Mouse (Mus musculus) myocyte (in vitro differentiated cells): ENCODE data around the gene Acox2. TPM values are rescaled to one million over a fixed set of nuclear protein-coding genes. Genes with fewer than 3 reads are reported as not detected.
A peak's percentile ranks its signal among the peaks of the same experiment; 100 is the strongest.

Experiments used
- H3K27me3 ChIP-seq: one replicate; pipeline ENCODE4 v1.6.1; 2011; ENCODE audit not compliant: control insufficient read depth, insufficient read depth, insufficient read length
- H3K36me3 ChIP-seq: one replicate; pipeline ENCODE4 v1.6.1; 2011; ENCODE audit not compliant: control insufficient read depth, insufficient read depth
- H3K4me2 ChIP-seq: one replicate; pipeline ENCODE4 v1.6.1; 2011; ENCODE audit warnings: low read depth, control low read depth
- H3K4me3 ChIP-seq: one replicate; pipeline ENCODE4 v1.5.1; 2011; ENCODE audit warnings: mild to moderate bottlenecking, control low read depth, moderate library complexity
- H3K79me2 ChIP-seq: one replicate; pipeline ENCODE4 v1.6.1; 2011; ENCODE audit not compliant: control insufficient read depth, insufficient read depth
- H3ac ChIP-seq: one replicate; pipeline ENCODE4 v1.6.1; 2011; ENCODE audit not compliant: control insufficient read depth, insufficient read length
- CEBPB ChIP-seq: IDR thresholded peaks from 2 replicates; pipeline ENCODE4 v1.6.1; 2011; ENCODE audit warnings: mild to moderate bottlenecking, moderate library complexity; ENCODE audit not compliant: poor library complexity, insufficient read depth, severe bottlenecking
- E2F4 ChIP-seq: IDR thresholded peaks from one replicate; pipeline ENCODE4 v1.6.1; 2011; ENCODE audit warnings: mild to moderate bottlenecking, control low read depth, moderate library complexity; ENCODE audit not compliant: insufficient read depth
- MAX ChIP-seq: IDR thresholded peaks from one replicate; pipeline ENCODE4 v1.6.1; 2011; ENCODE audit warnings: low read depth, mild to moderate bottlenecking, control low read depth
- MYOD1 ChIP-seq, 3 experiments: IDR thresholded peaks; one replicate each; pipeline ENCODE4 v1.6.1; 2011; ENCODE audit warnings: control low read depth in 2 of 3, low read depth in 2 of 3, mild to moderate bottlenecking in 2 of 3, moderate library complexity in 1 of 3; ENCODE audit not compliant: insufficient read length in 2 of 3, control insufficient read depth in 1 of 3
- MYOG ChIP-seq, 3 experiments: IDR thresholded peaks; one replicate each; pipeline ENCODE4 v1.6.1; 2011; ENCODE audit warnings: control low read depth in 2 of 3, low read depth in 2 of 3, mild to moderate bottlenecking in 2 of 3; ENCODE audit not compliant: insufficient read length in 2 of 3, control insufficient read depth in 1 of 3, insufficient read depth in 1 of 3
- POLR2A ChIP-seq: IDR thresholded peaks from one replicate; pipeline ENCODE4 v1.6.1; 2011; ENCODE audit warnings: low read depth, mild to moderate bottlenecking, control low read depth, moderate library complexity; ENCODE audit not compliant: insufficient read length
- POLR2AphosphoS2 ChIP-seq: IDR thresholded peaks from one replicate; pipeline ENCODE4 v1.6.1; 2011; ENCODE audit warnings: low read depth, control low read depth; ENCODE audit not compliant: insufficient read length
- REST ChIP-seq: IDR thresholded peaks from one replicate; pipeline ENCODE4 v1.6.1; 2011; ENCODE audit warnings: mild to moderate bottlenecking, control low read depth, moderate library complexity; ENCODE audit not compliant: insufficient read depth, insufficient read length
- SRF ChIP-seq: IDR thresholded peaks from one replicate; pipeline ENCODE4 v1.6.1; 2011; ENCODE audit warnings: low read depth; ENCODE audit not compliant: control insufficient read depth, insufficient read length
- TCF12 ChIP-seq: IDR thresholded peaks from one replicate; pipeline ENCODE4 v1.6.1; 2011; ENCODE audit warnings: mild to moderate bottlenecking, control low read depth; ENCODE audit not compliant: poor library complexity, insufficient read depth, severe bottlenecking
- TCF3 ChIP-seq: IDR thresholded peaks from one replicate; pipeline ENCODE4 v1.6.1; 2011; ENCODE audit warnings: low read depth, control low read depth; ENCODE audit not compliant: insufficient read length
- USF1 ChIP-seq: IDR thresholded peaks from one replicate; pipeline ENCODE4 v1.6.1; 2011; ENCODE audit warnings: low read depth, mild to moderate bottlenecking, control low read depth, moderate library complexity
- polyA plus RNA-seq: library from polyadenylated mRNA; unstranded; fragments of >200 nt; fragmentation: generic; extraction: Trizol; gene quantifications from one replicate; pipeline ENCODE4 v1.2.1, GENCODE M21; 2012; ENCODE audit warnings: missing spikeins

Gene Acox2
- polyA plus RNA-seq, 1 experiment = 2.1 TPM

DNA sequence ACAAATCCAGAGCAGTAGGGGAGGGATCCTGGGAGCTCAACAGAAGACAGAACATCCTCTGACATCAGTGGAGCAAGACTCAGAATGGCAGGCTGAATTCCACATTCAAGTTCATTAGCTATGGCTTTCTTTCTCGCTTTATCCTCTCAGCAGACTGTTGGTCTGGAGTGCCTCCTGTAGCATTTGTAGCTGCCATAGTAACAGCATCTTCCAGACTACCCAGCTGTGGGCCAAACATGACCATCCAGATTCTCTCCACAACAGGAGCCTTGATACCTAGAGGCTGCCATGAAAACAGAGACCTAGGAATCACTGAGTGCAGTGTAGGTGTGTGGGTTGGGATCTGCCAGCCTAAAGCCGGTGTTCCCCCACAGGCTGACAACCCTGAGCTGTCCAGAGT, 49.3 kb downstream of the Acox2 start:
- no peaks in the 10 kb centered on the region for H3K79me2 ChIP-seq
- no peak overlapping the region for H3K4me2 ChIP-seq
- no peak overlapping the region for H3K4me3 ChIP-seq
- H3K27me3 ChIP-seq = no peaks in the 10 kb centered on the region
- no peak for TF ChIP-seq SRF
- no peak for TF ChIP-seq POLR2A
- no peak for TF ChIP-seq POLR2AphosphoS2
- no peak for TF ChIP-seq MYOG (IDR thresholded peaks at IDR 0.05; ENCODE audit: control insufficient read depth in 1 of 3, insufficient read depth in 1 of 3, insufficient read length in 2 of 3, low read depth in 2 of 3)
- TF ChIP-seq MYOD1 (IDR thresholded peaks at IDR 0.05; ENCODE audit: control insufficient read depth in 1 of 3, insufficient read length in 2 of 3, low read depth in 2 of 3) = no peak
- TF ChIP-seq E2F4 = no peak
- TF ChIP-seq TCF12 = no peak
- no peak overlapping the region for H3ac ChIP-seq
- no peaks in the 10 kb centered on the region for H3K36me3 ChIP-seq

DNA sequence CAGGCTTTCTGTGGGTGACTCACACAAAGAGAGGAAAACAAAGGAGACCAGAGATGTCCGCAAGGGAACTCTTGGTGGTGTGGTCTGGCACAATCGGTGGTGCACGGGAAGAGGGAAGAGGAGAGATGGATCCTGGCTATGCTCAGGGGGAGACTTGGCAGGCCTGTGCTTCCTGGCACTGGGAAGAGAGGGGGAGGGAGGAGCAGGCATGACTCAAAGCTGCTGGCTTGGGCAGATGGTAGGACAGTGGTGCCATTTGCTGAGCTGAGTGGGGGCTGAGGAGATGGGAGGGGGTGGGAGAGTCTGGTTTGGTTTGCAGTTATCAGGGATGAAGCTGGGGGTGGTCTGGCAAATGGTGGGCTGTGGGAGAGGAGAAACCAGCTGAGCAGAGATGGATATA, 50.3 kb downstream of the Acox2 start:
- TF ChIP-seq MYOG (IDR thresholded peaks at IDR 0.05; ENCODE audit: control insufficient read depth in 1 of 3, insufficient read depth in 1 of 3, insufficient read length in 2 of 3, low read depth in 2 of 3) = peak in 1 of 3 experiments; percentile 10
- no peak for TF ChIP-seq POLR2AphosphoS2
- no peak for TF ChIP-seq MAX
- no peak for TF ChIP-seq USF1
- TF ChIP-seq TCF12 = no peak
- no peak for TF ChIP-seq CEBPB
- peak in 1 of 3 experiments; percentile 24 for TF ChIP-seq MYOD1 (IDR thresholded peaks at IDR 0.05; ENCODE audit: control insufficient read depth in 1 of 3, insufficient read length in 2 of 3, low read depth in 2 of 3)
- Histone ChIP-seq H3K79me2 (no peaks in the 10 kb centered on the region), H3K36me3 (no peaks in the 10 kb centered on the region), H3ac (no peak overlapping the region), H3K4me3 (no peak overlapping the region), H3K27me3 (no peaks in the 10 kb centered on the region), H3K4me2 (peak overlapping the region; percentile 18)

DNA sequence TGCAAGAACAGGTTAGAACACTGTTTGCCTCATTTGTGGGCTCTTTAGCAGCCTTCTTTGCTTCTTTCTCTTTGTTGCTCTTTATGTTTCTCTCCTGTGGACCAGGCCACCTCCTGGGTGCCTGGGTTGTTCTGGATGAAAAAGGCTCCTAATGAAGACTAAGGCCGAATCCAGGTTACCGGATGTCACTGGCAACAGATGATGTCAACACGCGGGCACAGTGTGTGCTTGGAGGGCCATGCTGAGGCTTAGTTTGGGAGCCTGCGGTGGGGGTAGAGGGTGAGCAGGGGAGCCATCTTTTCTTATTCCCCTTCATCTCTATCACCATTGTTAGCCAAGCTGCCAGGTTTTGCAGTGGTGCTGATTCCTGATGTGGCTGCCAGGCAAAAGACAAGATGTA, 51.6 kb downstream of the Acox2 start:
- Histone ChIP-seq H3K4me3 (no peak overlapping the region), H3K36me3 (no peaks in the 10 kb centered on the region), H3ac (no peak overlapping the region), H3K79me2 (no peaks in the 10 kb centered on the region), H3K27me3 (no peaks in the 10 kb centered on the region), H3K4me2 (no peak overlapping the region)
- no peak for TF ChIP-seq MAX

DNA sequence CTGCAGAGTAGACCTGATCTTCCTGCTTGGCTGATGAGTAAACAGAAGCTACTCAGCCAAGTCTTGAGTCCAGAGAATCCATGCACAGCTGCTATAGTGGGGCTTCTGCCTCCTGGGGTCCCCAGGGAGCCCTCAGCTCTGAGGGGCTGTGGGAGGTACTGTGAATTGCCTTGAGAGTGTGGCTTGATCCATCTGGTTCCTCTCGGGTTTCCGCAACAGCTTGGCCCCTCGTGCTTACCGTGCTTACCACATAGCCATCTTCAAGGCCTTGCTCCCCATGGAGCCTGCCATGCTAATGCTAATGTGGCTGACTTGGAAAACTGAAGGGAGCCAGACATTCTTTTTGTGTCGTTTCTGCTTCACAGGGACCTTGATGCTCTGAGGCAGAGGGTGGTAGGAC, 52.0 kb downstream of the Acox2 start:
- H3ac ChIP-seq = no peak overlapping the region
- no peaks in the 10 kb centered on the region for H3K36me3 ChIP-seq
- TF ChIP-seq MYOD1 (IDR thresholded peaks at IDR 0.05; ENCODE audit: control insufficient read depth in 1 of 3, insufficient read length in 2 of 3, low read depth in 2 of 3) = no peak
- no peak for TF ChIP-seq POLR2AphosphoS2
- no peaks in the 10 kb centered on the region for H3K79me2 ChIP-seq
- no peak overlapping the region for H3K4me3 ChIP-seq
- H3K4me2 ChIP-seq = no peak overlapping the region
- H3K27me3 ChIP-seq = no peaks in the 10 kb centered on the region

DNA sequence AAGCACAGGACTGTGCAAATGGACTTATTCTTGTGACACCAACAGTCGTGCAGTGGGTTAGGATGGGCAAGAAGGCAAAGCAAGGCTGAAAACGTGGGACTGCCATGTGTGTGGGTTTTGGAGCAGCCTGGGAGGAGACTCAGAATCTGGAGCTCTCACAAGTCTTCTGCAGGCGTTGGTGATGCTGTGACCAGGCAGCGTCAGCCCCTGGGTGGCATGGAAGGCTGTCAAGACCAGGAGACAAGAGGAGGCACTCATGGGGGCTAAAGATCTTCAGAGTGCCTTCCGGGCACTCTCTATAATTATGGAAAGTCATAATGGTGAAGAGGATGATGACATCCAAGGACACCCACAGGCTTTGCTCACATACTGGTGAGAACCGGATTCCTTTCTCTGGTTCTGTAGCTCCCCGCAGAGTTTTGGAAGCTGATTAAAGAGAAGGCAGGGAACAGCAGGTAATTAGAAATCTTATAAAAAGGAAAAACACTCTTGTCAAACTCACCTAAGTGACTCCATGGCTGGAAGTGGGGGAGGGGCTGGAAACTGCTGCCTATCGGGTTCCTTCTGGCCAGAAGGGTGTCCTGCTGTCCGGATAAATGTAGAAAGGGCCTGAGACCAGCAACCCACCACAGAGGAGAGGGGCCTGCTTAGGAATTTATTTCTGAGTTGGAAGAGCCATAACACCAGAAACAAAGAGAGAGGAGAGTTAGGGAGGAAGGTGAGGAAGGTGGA, 52.8 kb downstream of the Acox2 start:
- H3K27me3 ChIP-seq = no peaks in the 10 kb centered on the region
- no peak for TF ChIP-seq E2F4
- no peak for TF ChIP-seq SRF
- no peak for TF ChIP-seq MAX
- TF ChIP-seq USF1 = no peak
- TF ChIP-seq TCF12 = no peak
- TF ChIP-seq MYOG (IDR thresholded peaks at IDR 0.05; ENCODE audit: control insufficient read depth in 1 of 3, insufficient read depth in 1 of 3, insufficient read length in 2 of 3, low read depth in 2 of 3) = no peak
- no peak for TF ChIP-seq MYOD1 (IDR thresholded peaks at IDR 0.05; ENCODE audit: control insufficient read depth in 1 of 3, insufficient read length in 2 of 3, low read depth in 2 of 3)
- no peak for TF ChIP-seq CEBPB
- no peak for TF ChIP-seq POLR2A
- TF ChIP-seq REST = no peak
- TF ChIP-seq TCF3 = no peak
- no peaks in the 10 kb centered on the region for H3K79me2 ChIP-seq
- no peaks in the 10 kb centered on the region for H3K36me3 ChIP-seq
- H3K4me2 ChIP-seq = no peak overlapping the region
- no peak overlapping the region for H3K4me3 ChIP-seq
- H3ac ChIP-seq = no peak overlapping the region
